Mouse (Mus musculus) cerebellum, postnatal 36 days (tissue): ENCODE results near the gene P2ry12.
A peak's percentile ranks its signal among the peaks of the same experiment; 100 is the strongest.

Experiments
- DNase-seq, 2 experiments: peaks; one replicate each; pipeline ENCODE4 v3.0.0; 2021 to 2022; ENCODE audit warnings: mixed read lengths in 2 of 2

Gene P2ry12

DNA sequence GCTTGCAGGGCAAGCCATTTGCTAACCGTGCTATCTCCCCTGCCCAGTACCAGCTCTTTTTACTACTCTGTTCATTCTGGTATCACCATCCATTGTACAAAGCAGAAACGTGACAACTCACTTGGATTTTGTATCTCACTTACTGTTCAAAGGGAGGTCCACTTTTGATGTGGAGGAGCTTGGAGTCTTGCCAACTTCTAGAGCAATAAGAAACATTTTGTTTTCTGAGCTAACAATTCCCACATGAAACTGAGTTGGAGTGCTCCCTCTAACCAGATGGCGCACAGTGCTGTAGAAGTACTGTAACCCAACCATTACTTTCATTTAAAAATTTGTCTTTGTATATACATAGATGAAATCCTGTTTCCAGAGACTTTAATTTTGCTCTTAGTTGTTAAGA, 31.8 kb downstream of the P2ry12 start:
- DNase-seq: no peak

DNA sequence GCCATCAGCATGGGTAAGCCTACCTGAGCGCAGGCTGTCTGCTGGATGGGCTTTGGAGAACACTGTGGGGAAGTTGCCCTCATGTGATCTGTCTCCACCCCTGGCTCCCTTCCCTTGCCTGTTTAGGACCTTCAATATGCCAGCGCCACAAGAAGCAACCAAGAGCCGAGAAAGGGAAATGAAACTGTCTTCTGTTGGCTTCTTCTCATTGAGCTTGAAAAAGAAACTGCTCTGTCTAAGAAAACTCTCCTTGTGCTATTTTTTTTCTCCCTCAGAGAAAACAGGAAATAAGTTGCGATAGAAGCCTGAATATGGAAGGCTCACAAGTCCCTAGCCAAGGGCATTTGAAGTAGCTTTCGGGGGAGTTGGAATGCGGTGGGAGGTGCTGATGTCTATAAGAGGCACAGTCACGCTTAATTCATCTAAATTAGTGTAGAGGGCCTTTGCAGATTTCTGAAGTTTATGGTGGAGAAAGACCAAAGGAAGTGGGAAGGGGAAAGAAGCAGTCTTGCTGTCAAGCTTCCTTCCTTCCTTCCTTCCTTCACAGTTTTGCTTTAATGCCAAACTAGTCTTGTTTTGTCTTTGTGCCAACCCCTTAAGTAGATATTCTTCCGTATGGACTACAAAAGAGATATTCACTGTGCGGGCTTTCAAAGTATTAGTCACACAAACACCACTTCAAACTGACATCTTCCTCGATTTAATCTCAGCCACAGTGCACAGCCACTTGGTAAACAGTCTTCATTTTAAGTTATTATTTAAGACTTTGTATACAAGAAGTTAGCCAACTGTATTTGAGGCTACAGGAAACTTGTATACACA, 33.7 kb downstream of the P2ry12 start:
- no peak for DNase-seq

DNA sequence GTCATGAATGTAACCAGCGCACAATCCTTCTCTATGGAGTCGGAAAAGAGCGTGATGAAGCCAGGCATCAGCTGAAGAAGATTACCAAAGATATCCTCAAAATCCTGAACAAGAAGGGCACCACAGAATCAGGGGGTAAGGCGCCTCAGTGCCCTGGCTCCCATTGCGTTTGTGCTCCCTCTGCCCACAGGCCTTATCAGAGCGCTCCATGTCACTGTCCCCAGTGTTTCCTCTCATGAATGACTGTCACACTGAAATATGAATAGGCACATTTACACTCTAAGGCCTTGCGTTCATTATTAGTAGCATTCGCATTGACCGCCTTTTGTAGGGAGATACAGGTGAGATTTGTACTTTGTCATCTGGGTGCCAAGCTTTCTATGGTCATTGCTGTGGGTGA, 35.0 kb downstream of the P2ry12 start:
- DNase-seq: no peak

DNA sequence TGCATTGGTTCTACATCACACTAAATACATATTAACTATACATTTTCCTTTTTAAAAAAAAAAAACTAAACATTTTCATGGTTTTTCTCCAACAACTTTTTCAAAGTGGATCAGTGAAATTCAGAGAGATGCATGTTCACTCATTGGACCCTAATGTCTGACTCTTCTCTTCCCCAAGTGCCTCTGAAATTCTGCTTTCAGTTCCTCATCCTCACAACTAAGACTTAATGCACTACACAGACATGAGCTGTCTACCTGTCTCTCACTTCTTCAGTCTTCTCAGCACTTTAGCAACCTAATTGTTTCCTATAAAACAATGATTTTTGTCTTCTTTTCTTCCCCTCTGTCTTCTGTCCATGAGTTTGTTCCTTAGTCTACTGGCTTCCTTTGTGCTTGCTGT, 37.3 kb downstream of the P2ry12 start:
- DNase-seq: no peak

DNA sequence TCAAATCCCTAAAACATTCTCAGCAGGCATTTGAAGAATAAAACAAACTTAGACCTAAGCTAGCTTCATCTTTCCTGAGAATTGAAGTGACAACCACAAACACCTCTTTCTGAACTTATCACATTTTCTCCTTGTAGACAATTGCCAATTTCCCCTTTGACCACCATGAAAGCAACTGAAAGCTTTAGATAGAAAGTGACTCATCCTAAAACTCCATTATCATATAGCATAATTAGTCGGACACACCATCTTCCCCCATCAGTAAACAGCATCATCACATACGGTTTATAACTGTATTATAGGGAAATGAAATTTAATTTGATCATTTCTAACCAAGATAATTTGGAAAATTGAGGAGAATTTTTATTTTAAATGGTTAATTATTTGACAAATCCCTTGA, 40.4 kb downstream of the P2ry12 start:
- DNase-seq: no peak

DNA sequence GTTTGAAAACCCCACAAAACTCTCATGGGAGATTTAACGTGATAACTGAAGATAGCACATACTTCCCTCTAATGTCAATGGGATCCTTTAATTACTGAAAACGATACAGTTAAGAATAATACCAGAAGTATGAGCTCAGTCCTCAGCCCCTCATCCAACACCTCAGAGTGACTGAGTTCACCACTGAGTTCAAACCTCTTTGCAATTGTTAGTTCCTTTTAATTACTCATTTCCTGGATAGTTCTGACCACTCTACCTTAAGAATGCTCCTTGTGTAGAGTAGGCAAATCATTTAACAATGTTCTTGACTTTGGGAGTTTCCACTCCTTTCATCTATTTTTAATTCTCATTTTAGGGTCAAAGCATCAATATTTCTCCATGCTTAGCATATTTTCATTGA, 43.3 kb downstream of the P2ry12 start:
- no peak for DNase-seq

DNA sequence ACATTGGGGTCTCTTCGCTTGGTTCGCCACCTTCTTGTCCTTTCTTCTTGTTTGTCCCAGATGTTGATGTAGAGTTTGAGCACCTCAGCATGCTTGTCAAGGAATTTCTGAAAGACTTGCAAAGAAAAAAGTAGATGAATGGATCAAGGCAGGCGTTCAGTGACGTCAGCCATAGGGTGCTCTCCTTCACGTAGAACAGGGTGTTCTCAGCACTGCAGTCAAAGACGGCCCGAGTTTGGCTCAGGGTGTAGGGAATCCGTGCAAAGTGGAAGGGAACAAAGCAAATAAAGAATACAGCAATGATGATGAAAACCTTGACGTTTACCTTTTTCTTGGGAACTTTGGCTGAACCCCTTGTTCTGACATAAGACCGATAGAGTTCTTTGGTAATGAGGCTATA, 45.5 kb downstream of the P2ry12 start:
- DNase-seq: no peak

DNA sequence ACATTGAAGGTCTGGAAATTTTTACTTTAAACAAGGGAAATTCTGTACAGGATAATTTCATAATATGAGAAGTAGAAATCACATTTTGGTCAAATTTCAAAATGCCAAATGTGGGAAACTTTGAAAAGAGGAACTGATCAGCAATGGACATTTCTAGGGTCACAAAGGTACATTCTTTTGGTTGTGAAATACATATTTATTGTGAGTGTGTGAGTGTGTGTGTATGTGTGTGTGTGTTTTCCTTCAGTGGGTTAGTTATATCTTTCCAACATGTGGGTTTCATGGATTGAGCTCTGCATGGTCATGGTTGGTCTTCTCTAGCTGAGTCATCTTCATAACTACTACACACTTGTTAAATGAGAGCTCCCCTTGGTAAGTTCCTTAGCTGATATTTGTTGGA, 50.3 kb downstream of the P2ry12 start:
- no peak for DNase-seq

DNA sequence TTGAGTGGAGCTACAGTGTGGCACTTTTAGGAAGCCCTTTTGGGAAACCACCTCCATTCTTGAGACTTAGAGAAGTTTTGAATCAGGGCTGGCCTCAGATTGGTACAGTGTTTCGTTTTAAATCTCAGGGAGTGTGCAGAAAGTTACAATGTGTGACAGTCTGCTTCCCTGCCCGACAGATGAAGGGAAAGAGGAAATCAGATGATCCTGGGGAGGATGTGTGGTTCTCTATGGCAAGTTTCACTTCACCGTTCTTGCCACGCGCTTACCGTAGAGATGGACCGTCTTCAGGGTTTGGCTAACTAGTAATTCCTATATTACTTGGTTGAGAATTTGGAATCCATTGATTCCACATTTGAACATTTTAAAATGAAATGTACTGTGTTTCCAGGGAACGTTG, 50.9 kb downstream of the P2ry12 start:
- no peak for DNase-seq

DNA sequence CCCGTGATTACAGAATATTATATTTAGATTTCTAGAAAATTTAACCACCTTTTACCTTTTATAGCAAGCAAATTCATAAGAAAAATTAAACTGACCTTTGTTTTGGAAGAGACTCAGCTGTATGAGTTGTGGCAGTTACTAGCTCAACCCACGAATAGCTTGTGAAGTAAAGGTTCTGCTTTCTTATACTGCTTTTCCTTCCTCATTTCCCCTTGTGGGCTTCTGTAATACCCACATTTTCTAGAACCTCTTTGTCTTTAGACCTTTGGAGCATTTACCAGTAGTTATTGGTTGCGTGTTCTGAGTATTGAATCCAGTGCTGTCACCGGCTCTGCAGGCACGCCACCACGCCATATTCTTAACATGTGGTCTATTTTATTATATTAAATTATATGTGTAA, 51.9 kb downstream of the P2ry12 start, which contains the start of gene P2ry13:
TSS of gene P2ry13 (minus strand) at position 156 of the 400 bp plus-strand sequence.
- no peak for DNase-seq

DNA sequence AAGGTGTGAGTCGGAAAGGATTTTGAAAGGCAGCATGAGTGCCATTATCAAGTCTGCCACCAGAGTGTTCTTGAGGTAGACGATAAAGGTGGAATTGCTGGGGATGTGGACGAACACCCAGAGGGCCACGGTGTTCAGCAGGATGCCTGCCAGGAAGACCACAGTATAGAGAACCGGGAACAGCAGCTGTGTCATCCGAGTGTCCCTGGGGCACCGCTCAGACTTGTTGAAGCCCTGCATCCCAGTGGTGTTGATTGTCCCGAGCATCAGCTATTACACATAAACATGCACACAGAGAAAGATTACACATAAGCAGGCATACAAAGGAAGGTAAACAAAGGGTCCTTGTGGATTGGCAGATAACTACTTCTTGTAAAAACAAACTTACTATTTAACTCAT, 52.6 kb downstream of the P2ry12 start:
- no peak for DNase-seq

DNA sequence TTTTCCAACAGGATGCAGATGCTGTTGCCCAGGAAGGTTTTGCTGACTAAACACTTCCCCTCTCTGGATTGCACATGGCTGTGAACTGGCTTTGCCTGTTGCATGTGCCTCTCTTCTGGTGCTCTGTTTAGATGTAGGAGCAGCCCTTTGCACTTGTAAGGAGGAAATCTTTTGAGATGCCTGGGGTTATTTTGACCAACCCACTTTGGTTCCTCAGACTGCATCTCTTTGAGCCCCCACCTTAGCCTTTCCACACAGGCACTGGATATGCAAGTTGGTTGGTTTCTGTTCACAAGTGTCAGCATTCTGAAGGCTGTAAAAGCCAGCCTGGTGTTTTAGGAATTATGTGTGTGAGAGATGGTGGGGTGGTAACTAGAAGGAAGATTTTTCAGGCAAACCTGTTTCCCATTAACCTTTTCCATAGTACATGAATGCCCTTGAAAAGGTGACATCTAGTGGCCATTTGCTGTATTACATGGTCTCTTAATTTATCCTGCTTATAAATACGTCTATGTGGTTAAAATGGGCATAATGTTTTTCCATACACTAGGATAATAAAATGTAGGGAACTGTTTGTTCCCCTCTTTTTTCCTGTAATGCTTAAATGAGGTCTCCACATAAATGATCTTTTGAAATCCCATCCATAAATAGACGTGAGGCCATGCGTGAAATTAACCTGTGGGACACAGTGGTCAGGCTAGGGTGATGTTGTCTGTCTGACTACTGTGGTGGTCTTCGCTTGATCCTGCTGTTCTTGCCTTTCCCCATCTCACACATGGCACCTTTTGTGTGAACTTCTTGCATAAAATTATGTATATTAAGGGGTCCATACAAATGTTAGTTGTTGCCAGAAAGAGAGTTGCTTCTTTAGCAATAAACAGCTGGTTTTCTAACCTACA, 53.8 kb downstream of the P2ry12 start:
- DNase-seq: peak in 1 of 2 experiments; percentile 51

DNA sequence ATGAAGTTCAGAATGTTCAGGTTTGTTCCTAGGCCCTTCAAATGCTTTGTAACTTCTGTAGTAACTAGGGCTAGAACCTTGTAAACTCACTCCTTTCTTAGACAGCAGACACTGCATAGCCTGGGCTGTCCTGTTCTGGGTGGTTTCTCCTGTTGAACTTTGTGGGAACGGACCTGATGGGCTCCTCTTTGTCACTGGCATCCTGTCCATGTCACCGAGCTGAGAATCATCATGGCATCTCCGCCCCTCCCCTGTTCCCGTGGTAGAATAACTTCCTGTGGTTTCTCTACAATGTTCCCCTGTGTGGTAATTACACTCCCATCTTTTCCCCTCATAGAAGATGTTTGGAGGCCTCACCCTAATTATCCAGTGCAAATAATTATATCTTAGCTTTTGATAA, 56.7 kb downstream of the P2ry12 start:
- no peak for DNase-seq

DNA sequence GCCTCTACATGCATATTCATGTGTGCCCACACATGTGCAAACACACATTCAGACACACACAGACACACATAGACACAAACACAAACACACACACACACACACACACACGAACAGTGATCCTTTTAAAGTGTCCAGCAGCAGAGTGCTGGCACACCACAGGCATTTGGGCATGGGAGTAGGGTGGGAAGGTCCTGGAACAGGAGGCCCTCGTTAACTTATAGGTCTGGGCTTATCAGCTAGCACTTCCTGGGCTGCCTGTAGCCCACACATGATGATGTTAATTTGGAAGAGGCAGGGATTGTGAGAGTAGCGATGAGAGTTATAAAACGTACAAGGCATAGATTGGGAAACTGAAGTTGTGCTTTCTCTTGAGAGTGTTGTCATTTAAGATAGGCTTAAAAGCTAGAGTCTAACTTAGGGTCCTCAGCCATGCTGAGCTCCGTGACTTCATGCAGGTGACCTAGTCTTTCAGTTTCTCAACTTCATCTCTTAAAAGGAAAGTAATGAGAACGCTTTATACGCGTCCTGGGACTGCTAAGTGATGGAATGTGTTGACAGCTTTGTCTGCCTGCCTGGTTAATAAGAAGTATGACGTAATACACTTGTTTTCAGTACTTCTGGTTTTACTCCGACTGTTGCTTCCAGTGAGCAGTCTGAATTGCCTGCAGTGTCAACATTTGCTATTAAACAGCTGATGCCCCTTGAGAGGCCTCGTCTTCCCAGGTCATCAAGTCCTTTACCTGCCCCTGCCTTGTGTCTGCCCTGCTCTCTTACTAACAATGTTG, 57.8 kb downstream of the P2ry12 start:
- no peak for DNase-seq

DNA sequence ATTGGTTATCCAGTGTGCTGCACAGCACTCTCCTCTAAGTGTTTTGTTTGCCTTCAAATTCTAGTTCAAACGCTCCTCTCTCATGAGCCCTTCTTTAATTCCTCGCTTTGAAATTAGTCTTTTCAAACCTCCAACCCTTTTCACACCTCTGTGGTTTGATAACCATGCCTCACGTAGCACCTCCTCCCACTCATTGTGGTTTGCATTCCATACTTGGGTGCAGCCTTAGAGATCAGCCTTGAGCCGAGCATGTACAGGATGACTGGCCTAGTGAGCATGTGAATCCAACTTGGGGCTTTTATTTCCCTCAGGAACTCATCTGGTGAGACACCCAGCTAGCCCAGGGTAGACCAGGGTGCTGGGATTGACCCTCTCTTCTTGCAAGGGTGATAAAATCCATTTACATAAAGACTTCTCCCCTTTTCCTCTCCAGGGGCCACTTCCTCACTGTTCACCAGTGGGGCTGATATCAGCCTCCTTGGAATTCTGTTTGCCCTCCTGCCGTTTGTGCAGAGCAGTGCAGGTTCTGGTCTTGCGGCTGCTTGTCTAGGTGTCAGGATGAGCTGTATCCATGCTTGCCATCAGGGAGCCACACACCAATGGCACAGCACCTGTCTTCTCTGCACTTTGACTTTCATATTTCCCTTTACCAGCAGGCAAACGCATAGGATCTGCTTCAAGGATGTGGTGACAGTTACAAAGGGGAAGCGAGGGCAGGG, 58.7 kb downstream of the P2ry12 start:
- DNase-seq: no peak

DNA sequence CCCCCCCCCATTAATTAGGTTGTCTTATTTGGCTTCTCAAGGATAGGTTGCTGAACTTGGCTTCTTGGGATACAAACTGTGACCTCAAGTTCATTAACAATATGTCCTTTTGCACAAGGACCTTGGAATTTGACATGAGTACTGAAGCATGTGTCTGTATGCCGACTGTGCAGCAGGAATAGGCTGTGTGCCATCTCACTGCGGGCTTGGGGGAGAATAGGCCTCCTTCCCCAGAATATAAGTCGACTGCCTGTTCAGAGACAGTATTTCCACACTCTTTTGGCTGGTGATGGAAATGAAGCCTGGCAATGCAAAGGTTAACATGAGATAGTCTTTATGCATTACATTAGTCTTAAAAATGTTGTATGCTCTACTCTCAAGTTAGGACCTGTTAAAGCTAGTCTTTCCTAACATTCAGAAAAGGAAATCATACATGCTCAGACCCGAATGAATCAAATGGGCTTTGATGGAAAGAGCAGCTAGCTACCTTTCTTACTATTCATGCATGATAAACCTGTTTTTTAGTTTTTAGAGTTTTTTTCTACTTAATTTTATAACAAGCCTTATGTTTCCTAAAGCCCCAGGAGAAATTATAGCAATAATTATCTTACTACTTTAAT, 65.2 kb downstream of the P2ry12 start:
- peak in 1 of 2 experiments; percentile 29 for DNase-seq

DNA sequence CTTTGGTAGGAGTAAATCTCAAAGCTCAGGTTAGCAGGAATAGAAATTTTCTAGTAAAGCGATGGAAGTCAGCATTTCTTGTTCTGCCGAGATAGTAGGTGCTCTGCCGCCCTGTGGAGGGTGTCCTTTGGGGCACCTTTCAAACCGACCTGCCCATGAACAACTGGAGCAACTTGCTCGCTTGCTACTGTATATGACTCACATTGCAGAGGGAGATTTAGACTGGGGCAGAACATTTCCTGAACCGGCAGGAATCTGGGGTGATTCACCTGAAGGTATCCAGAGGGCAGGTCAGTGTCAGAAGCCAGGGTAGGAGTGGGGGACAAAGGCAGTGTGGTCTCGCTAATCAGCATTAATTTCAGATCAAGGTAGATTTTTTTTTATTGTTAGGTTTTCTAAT, 67.7 kb downstream of the P2ry12 start, which contains the start of gene Gpr87:
TSS of gene Gpr87 (minus strand) at position 167 of the 400 bp plus-strand sequence.
- no peak for DNase-seq

DNA sequence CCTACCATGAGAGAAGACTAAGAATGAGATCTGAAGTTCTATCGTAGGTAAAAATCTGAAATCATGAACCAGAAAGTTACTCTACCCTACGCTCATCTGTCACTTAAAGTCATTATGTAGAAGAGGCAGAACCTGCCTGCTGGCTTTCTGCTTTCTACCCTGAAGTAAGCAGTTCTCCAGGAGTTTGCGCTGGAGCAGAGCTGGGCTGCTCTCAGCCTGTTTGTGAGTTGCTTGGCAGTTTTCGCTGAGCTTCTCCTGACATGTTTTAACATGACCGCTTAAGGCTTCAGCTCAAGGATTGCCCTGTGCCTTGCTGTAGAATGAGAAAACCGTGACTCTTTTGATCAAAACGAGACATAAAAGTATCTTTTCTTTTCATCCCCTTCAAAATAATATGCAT, 68.6 kb downstream of the P2ry12 start:
- no peak for DNase-seq

DNA sequence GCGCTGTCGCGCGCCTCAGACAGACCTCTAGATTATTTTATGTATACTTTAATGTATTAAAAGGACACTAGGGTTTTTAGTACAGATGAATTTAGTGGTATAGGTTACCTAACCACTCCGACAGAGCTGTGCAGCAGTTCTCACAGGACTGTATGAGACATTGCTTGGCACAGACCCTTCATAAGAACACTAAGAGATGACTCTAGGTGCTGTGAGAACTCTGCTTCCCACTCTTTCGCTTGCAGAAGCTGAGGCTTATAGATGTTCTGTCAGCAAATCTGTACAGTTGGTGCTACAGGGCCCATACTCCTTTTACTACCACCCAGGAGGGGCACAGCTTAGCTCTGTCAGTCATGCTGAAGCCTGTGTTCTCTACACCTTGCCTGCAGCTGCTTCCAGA, 71.0 kb downstream of the P2ry12 start:
- DNase-seq: no peak

DNA sequence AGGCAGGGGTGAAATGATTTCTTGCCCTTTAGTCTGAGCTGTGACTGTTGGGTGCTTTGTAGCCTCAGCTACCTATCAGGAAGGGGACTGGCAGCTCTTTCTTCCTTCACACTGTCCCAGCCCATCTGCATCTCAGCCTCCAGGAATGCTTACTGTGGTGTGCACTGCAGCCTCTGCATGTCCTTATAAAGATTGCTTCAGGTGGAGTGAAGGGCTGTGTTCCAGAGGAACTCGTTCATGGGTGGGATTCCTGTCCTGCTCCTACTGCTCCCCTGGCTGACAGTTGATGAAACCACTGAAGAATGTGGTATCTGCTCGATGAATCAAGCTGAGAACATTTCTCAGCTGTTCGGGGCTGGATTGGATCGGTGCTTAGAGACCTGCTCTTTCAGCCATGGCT, 75.3 kb downstream of the P2ry12 start:
- DNase-seq: no peak

DNA sequence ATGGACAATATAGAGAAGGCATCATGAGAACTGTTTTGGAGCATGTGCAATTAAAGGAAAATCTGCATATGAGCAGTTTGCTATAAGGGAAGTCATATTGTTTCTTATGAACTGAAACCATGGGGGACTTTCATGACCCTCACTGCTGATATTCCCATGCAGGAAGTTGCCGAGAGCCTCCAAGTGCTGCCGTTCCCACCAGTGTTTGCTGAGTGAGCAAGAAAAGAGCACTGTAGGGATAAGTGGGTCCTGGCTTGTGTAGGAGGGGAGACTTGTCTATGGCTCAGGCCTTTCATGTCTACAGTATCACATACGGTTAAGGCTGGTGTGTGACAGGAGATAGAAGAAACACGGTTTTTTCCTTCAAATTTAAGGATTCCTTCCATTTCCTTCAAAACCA, 77.0 kb downstream of the P2ry12 start:
- DNase-seq: no peak

DNA sequence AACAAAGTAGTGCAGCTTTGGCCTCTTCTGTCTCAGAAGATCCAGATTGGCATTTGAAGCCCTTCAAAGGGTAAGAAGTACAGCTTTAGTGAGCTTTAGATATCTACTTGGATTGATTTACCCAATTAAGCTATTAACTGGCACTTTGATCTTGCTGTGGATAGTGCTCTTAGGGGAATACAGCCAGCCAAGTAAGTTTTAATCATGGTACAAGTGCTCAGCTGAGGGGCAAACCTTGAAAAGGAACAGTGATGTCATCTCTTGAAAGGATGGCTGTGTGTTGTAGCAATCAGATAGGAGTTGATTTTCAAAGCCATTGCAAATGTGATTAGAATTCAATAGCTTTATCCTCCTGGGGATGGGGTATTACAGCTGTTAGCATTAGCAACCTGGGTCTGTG, 80.5 kb downstream of the P2ry12 start:
- DNase-seq: no peak
